Mouse (Mus musculus) layer of hippocampus, adult 9-10 months (tissue): ENCODE measurements around the gene 1700017B05Rik.
"Not testable (repeated sequence)": the region's sequence is repeated elsewhere in the genome, so short reads cannot be mapped to it uniquely, and the experiment has no call there.

Experiments used
- DNase-seq: peaks from one replicate; pipeline ENCODE4 v3.0.0; 2022; ENCODE audit warnings: low spot score

Gene 1700017B05Rik

GRCm38 (mm10) chr9:57261913-57262794, at the start of gene 1700017B05Rik:
Gene 1700017B05Rik (minus strand): TSS chr9:57262612.
- no peak for DNase-seq

GRCm38 (mm10) chr9:57310895-57311294, 48.5 kb upstream of the 1700017B05Rik start:
- no peak for DNase-seq

- DNase-seq: no peak
These were observed 46.9 kb upstream of the 1700017B05Rik start for GRCm38 (mm10) chr9:57309353-57309752.

GRCm38 (mm10) chr9:57307456-57307855, 45.0 kb upstream of the 1700017B05Rik start:
- no peak for DNase-seq

GRCm38 (mm10) chr9:57304716-57305115, 42.3 kb upstream of the 1700017B05Rik start:
- not testable (repeated sequence) for DNase-seq

- no peak for DNase-seq
These were observed 41.8 kb upstream of the 1700017B05Rik start for GRCm38 (mm10) chr9:57304251-57304650.

- DNase-seq: no peak
These were observed 40.9 kb upstream of the 1700017B05Rik start for GRCm38 (mm10) chr9:57303356-57303755.

GRCm38 (mm10) chr9:57300825-57301224, 38.4 kb upstream of the 1700017B05Rik start:
- no peak for DNase-seq

- DNase-seq: no peak
These were observed 37.5 kb upstream of the 1700017B05Rik start for GRCm38 (mm10) chr9:57299790-57300477.

GRCm38 (mm10) chr9:57297938-57298337, 35.5 kb upstream of the 1700017B05Rik start:
- DNase-seq: no peak

- no peak for DNase-seq
These were observed 33.9 kb upstream of the 1700017B05Rik start for GRCm38 (mm10) chr9:57296277-57296676.

GRCm38 (mm10) chr9:57295666-57296065, 33.3 kb upstream of the 1700017B05Rik start:
- DNase-seq: no peak

GRCm38 (mm10) chr9:57294905-57295304, 32.5 kb upstream of the 1700017B05Rik start:
- no peak for DNase-seq

GRCm38 (mm10) chr9:57287183-57287582, 24.8 kb upstream of the 1700017B05Rik start:
- DNase-seq: no peak

- no peak for DNase-seq
These were observed 20.9 kb upstream of the 1700017B05Rik start for GRCm38 (mm10) chr9:57283311-57283710.

GRCm38 (mm10) chr9:57282686-57283085, 20.3 kb upstream of the 1700017B05Rik start:
- DNase-seq: no peak

- no peak for DNase-seq
These were observed 19.1 kb upstream of the 1700017B05Rik start for GRCm38 (mm10) chr9:57281549-57281948.

GRCm38 (mm10) chr9:57279441-57279840, 17.0 kb upstream of the 1700017B05Rik start:
- DNase-seq: no peak

GRCm38 (mm10) chr9:57278268-57278667, 15.9 kb upstream of the 1700017B05Rik start:
- no peak for DNase-seq

- DNase-seq: no peak
These were observed 13.9 kb upstream of the 1700017B05Rik start for GRCm38 (mm10) chr9:57276311-57276710.

GRCm38 (mm10) chr9:57273805-57274494, 11.5 kb upstream of the 1700017B05Rik start:
- DNase-seq: no peak
